Comparison of ENCODE assay signal across 15 mouse cellular contexts in the genomic region with DNA sequence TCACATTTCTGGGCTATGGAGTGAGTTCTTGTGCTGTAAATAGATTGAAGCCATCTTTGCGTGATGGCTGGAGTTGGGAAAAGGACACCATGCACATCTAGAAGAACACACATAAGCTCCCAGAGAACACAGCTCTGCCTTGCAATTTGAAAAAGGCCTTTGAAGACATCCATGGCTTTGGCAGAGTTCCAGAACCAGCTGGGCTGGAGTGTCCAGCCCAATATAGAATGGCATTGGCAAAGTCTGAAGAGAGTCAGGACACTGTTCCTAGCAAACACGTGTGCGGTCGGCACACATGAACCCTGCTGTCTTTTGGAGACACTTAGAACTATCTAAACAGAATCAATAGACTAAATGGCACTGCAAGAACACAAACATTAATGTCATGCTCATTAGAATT. TPM values are rescaled to one million over a fixed set of nuclear protein-coding genes. Genes with fewer than 3 reads are reported as not detected.
DNase-seq lines count a peak whose midpoint lies in the region; ATAC-seq and TF ChIP-seq lines count a peak whose summit lies in the region.
"Had no signal": no experiment of that assay in that cellular context is flagged by ENCODE, and none has a peak within 500 bp of the region (broad histone marks: within the 10 kb centered on the region; RNA-seq: fewer than 3 reads in every experiment).

No protein-coding gene starts in this region.

- H3K9me3 ChIP-seq in lung, embryonic 14.5 days (ENCODE audit: low read depth, low read length): no peaks in the 10 kb centered on the region
- H3K9me3 ChIP-seq in intestine, postnatal 0 days (ENCODE audit: control insufficient read depth): no peaks in the 10 kb centered on the region
- H3K9me3 ChIP-seq: embryonic facial prominence, embryonic 13.5 days; megakaryocyte, embryonic 14.5 days; stomach, embryonic 15.5 days had no signal

- no peak overlapping the region for H3K9ac ChIP-seq in lung, embryonic 14.5 days
- H3K9ac ChIP-seq in heart, adult 2 months (ENCODE audit: low read depth, low read length): no peak overlapping the region
- H3K9ac ChIP-seq in intestine, postnatal 0 days (ENCODE audit: low read depth, low read length): no peak overlapping the region
- H3K9ac ChIP-seq: embryonic facial prominence, embryonic 13.5 days; stomach, embryonic 15.5 days had no signal

- intact Hi-C loops in gastrocnemius, postnatal 14 days (cut with DNase I; ENCODE audit: low total_unique reads): no loop called here
- intact Hi-C loops in heart, adult 2 months (cut with DNase I): no loop called here
- intact Hi-C loops in heart, postnatal 10 days (cut with DNase I): loop anchor here (2.0 kb wide), 1 partner anchor 15 kb away; no protein-coding TSS in a partner anchor

- H3K4me3 ChIP-seq in lung, embryonic 14.5 days (ENCODE audit: low read depth, low read length): no peak overlapping the region
- H3K4me3 ChIP-seq in heart, adult 2 months: no peak overlapping the region
- H3K4me3 ChIP-seq in intestine, postnatal 0 days (ENCODE audit: low read depth, low read length): no peak overlapping the region
- H3K4me3 ChIP-seq: embryonic facial prominence, embryonic 13.5 days; megakaryocyte, embryonic 14.5 days; myocyte; stomach, embryonic 15.5 days had no signal

- DNase-seq in gastrocnemius, adult 8-10 months (ENCODE audit: low spot score in 2 of 2): peak; percentile 26 to 39
- no peak for DNase-seq in gastrocnemius, postnatal 14 days
- peak; percentile 67 for DNase-seq in lung, embryonic 14.5 days
- DNase-seq in lung, postnatal 25 days (ENCODE audit: low spot score): no peak
- DNase-seq in heart, adult 2 months: peak in 1 of 2 experiments; percentile 53
- peak; percentile 65 to 71 for DNase-seq in heart, postnatal 10 days
- DNase-seq in lung, postnatal 4 days: no peak
- DNase-seq: layer of hippocampus, postnatal 36 days; lung, adult 2 months; right cerebral cortex, postnatal 4 days had no signal

- no peak for TF ChIP-seq POLR2A in heart, adult 2 months (IDR thresholded peaks at IDR 0.05; ENCODE audit: insufficient read depth, low read depth, low read length)

- no peak overlapping the region for H3K4me2 ChIP-seq in lung, embryonic 14.5 days
- no peak overlapping the region for H3K4me2 ChIP-seq in intestine, postnatal 0 days (replicated peaks; ENCODE audit: low read depth)
- H3K4me2 ChIP-seq: embryonic facial prominence, embryonic 13.5 days; stomach, embryonic 15.5 days had no signal

- no peaks in the 10 kb centered on the region for H3K4me1 ChIP-seq in lung, embryonic 14.5 days (ENCODE audit: insufficient read depth)
- peaks cover 5% of the 10 kb centered on the region; the same call in 1 of the 2 replicates for H3K4me1 ChIP-seq in heart, adult 2 months (ENCODE audit: control insufficient read depth, insufficient read depth, low read length)
- H3K4me1 ChIP-seq in intestine, postnatal 0 days (replicated peaks; ENCODE audit: control insufficient read depth, insufficient read depth, low read length): no peaks in the 10 kb centered on the region
- H3K4me1 ChIP-seq: embryonic facial prominence, embryonic 13.5 days; stomach, embryonic 15.5 days had no signal

- H3K36me3 ChIP-seq in lung, embryonic 14.5 days (ENCODE audit: insufficient read depth): no peaks in the 10 kb centered on the region
- peaks cover 6% of the 10 kb centered on the region for H3K36me3 ChIP-seq in heart, adult 2 months (ENCODE audit: control insufficient read depth, insufficient read depth, low read length)
- H3K36me3 ChIP-seq in intestine, postnatal 0 days (ENCODE audit: control insufficient read depth, insufficient read depth): no peaks in the 10 kb centered on the region
- H3K36me3 ChIP-seq: embryonic facial prominence, embryonic 13.5 days; stomach, embryonic 15.5 days had no signal

- no peaks in the 10 kb centered on the region for H3K79me2 ChIP-seq in heart, adult 2 months (replicated peaks; ENCODE audit: control insufficient read depth, insufficient read depth, low read length)

- H3K27me3 ChIP-seq in lung, embryonic 14.5 days (ENCODE audit: insufficient read depth, low read length): no peaks in the 10 kb centered on the region
- H3K27me3 ChIP-seq in heart, adult 2 months (ENCODE audit: control insufficient read depth, insufficient read depth, low read length): no peaks in the 10 kb centered on the region
- H3K27me3 ChIP-seq in intestine, postnatal 0 days (replicated peaks; ENCODE audit: control insufficient read depth, insufficient read depth, low read length): no peaks in the 10 kb centered on the region
- H3K27me3 ChIP-seq: embryonic facial prominence, embryonic 13.5 days; megakaryocyte, embryonic 14.5 days; stomach, embryonic 15.5 days had no signal

- WGBS in lung, embryonic 14.5 days: 78% methylated on average over 4 of the region's 4 CpGs
- 63% methylated on average over 4 of the region's 4 CpGs for WGBS in heart, adult 2 months
- 82% methylated on average over 4 of the region's 4 CpGs for whole genome bisulfite sequencing in intestine, postnatal 0 days

- ATAC-seq in lung, embryonic 14.5 days (ENCODE audit: insufficient read depth): no peak
- no peak for ATAC-seq in intestine, postnatal 0 days

- TF ChIP-seq CTCF in lung, embryonic 14.5 days (IDR thresholded peaks at IDR 0.05; ENCODE audit: low read depth): no peak
- TF ChIP-seq CTCF in heart, adult 2 months (IDR thresholded peaks at IDR 0.05): no peak
- no peak for TF ChIP-seq CTCF in intestine, postnatal 0 days (IDR thresholded peaks at IDR 0.05; ENCODE audit: low read depth)

- H3K27ac ChIP-seq in lung, embryonic 14.5 days (ENCODE audit: low read depth): no peak overlapping the region
- H3K27ac ChIP-seq in heart, adult 2 months: peak overlapping the region; percentile 73
- no peak overlapping the region for H3K27ac ChIP-seq in intestine, postnatal 0 days (ENCODE audit: low read depth, low read length)
- H3K27ac ChIP-seq: embryonic facial prominence, embryonic 13.5 days; stomach, embryonic 15.5 days had no signal

- TF ChIP-seq EP300 in heart, adult 2 months (IDR thresholded peaks at IDR 0.05; ENCODE audit: insufficient read depth, low read depth, low read length): no peak

RNA-seq across cellular contexts. Expression of a gene that starts 26.7 kb away (rescaled TPM):
- total RNA-seq in gastrocnemius, adult 8-10 months (2022): 100 to 1,000 TPM; 455 to 713 (median 513) TPM
- total RNA-seq in gastrocnemius, postnatal 14 days (2021): 100 to 1,000 TPM; 452 to 543 TPM
- polyA plus RNA-seq in lung, embryonic 14.5 days (2014; fragmentation: Nextera tagmentation; extraction: Ambion mirVana): 19.0 and 24.1 TPM in 2 replicates
- 100 to 1,000 TPM; 609 to 668 TPM for total RNA-seq in heart, adult 2 months (2021)
- polyA plus RNA-seq in heart, adult 2 months (2012; rRNA removed): 508 and 956 TPM in 2 replicates
- 100 to 1,000 TPM; 523 to 617 TPM for total RNA-seq in heart, postnatal 10 days (2021)
- polyA plus RNA-seq in intestine, postnatal 0 days (2015; fragmentation: Nextera tagmentation; extraction: Ambion mirVana): 24.5 and 27.5 TPM in 2 replicates

Comparison
In these comparisons a context has a peak if more than half of its experiments do, and no peak if none do; other contexts are left out.
1. DNase-seq: peak in gastrocnemius, adult 8-10 months (2 of 2), lung, embryonic 14.5 days (single experiment) and heart, postnatal 10 days (2 of 2); none in gastrocnemius, postnatal 14 days (single experiment), lung, postnatal 25 days (single experiment) and lung, postnatal 4 days (0 of 2).